Mouse (Mus musculus) left cerebral cortex, postnatal 36 days (tissue): ENCODE measurements around the gene Dcaf7. TPM values are rescaled to one million over a fixed set of nuclear protein-coding genes. Genes with fewer than 3 reads are reported as not detected.
"Not testable (repeated sequence)": the region's sequence is repeated elsewhere in the genome, so short reads cannot be mapped to it uniquely, and the experiment has no call there.

Source experiments
- DNase-seq, 2 experiments: peaks; one replicate each; pipeline ENCODE4 v3.0.0; 2021 to 2022; ENCODE audit warnings: low spot score in 2 of 2, mixed read lengths in 1 of 2
- intact Hi-C: fragments of 180-260 bp; cut with DNase I; formaldehyde crosslinking; loops from one replicate; pipeline ENCODE4 v1.15.1; 2025
- total RNA-seq, 2 experiments: library from RNA; stranded (reverse); gene quantifications; 2 replicates each; pipeline ENCODE4 v1.2.3; 2021

Dcaf7 gene
- total RNA-seq, 2 experiments from 2014 or later, result 144 to 147 TPM

- no peak for DNase-seq
- intact Hi-C loops, result no loop called here
These were observed 1.7 kb upstream of the Dcaf7 start for GRCm38 (mm10) chr11:106034986-106035385.

GRCm38 (mm10) chr11:106037418-106037751 is 713 bp downstream of the Dcaf7 start:
- intact Hi-C loops, result no loop called here
- DNase-seq, result peak; percentile 76 to 79

GRCm38 (mm10) chr11:106044349-106044748 is 7.7 kb downstream of the Dcaf7 start:
- intact Hi-C loops, result no loop called here
- no peak for DNase-seq

- intact Hi-C loops, result no loop called here
- DNase-seq, result no peak
These were observed 8.6 kb downstream of the Dcaf7 start for GRCm38 (mm10) chr11:106045256-106045655.

GRCm38 (mm10) chr11:106045780-106046179 is 9.1 kb downstream of the Dcaf7 start:
- intact Hi-C loops, result no loop called here
- DNase-seq, result no peak

GRCm38 (mm10) chr11:106046584-106046983 is 9.9 kb downstream of the Dcaf7 start:
- no peak for DNase-seq
- intact Hi-C loops, result no loop called here

DNA sequence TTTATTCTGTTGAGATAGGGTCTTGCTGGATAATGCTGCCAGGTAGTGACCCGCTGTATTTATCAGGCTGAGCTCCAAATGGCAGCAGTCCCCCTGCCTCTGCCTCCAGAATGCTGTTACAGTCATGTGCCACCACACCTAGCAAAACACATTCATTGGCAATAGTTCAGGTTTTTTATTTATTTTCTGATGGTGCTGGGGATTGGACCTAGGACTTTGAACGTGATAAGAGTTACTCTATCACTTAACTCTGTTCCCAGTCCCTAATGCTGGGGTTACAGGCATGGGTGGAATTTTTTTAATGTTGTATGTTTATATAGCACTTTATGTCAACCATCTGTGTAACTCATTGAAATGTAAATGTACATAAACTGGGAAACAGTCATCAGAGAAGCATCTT is 17.2 kb downstream of the Dcaf7 start:
- no peak for DNase-seq
- intact Hi-C loops, result no loop called here

DNA sequence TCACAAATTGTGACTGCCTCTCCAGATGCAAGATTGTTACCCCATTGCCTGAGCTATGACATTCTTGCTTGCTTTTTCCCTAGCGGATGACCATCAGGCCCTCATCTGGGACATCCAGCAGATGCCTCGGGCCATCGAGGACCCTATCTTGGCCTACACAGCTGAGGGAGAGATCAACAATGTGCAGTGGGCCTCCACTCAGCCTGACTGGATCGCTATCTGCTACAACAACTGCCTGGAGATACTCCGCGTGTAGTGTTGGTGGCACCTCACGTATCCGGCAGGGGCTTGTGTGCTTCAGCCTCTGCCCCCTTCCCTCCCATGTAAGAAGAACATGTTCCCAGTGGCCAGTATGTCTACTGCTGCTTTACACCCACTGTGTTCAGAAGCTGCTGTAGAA is 17.9 kb downstream of the Dcaf7 start:
- no peak for DNase-seq
- intact Hi-C loops, result no loop called here

DNA sequence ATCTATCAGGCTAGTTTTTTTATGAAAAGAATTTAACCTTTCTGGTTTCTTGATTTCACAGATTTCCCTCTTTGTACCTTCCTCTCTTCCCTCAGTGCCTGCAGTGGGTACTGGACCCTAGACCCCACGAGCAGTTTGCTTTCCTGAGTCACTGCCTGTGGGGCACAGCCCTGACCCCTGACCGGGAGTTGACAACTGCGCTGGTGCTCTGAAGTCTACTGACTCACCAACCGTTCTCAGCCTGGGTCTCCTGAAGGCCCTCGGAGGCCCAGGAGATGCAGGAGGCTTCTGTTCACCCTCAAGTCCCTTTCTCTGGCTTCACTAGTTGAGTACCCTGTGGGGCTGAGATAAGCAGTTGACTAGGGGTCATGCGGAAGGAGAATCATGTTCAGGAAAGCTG is 18.7 kb downstream of the Dcaf7 start:
- intact Hi-C loops, result no loop called here
- no peak for DNase-seq

DNA sequence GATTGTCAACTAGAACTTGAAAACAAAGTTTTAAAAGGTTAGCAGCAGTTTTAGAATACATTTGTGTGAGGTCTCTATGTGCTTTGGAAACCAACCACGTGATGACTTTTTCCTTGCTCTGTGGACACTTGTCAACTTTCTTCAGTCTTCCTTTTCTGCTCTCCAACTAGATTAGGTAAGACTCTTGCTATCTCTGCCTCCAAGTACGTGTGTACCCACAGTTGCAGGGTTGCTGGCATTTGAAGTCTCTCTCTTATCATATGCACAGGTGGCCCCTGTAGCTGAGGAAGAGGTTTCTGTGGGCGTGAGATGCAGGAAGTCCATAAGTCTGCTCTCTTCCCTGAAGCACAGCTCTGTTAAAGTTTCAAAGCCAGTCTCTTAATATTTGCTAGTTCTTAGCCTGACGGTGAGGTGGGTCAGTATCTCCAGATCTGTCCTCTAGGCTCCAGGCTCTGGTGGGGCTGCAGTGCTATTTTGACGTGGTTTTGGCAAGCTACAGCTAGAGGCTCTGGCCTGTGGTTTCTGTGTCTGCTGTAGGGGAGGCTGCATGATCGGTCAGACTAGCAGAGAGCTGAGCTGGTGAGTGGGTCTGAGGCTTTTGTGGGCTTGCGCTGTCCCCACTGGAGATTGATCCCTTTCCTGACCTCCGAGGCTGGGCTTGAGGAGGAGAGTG is 20.3 kb downstream of the Dcaf7 start:
- intact Hi-C loops, result no loop called here

DNA sequence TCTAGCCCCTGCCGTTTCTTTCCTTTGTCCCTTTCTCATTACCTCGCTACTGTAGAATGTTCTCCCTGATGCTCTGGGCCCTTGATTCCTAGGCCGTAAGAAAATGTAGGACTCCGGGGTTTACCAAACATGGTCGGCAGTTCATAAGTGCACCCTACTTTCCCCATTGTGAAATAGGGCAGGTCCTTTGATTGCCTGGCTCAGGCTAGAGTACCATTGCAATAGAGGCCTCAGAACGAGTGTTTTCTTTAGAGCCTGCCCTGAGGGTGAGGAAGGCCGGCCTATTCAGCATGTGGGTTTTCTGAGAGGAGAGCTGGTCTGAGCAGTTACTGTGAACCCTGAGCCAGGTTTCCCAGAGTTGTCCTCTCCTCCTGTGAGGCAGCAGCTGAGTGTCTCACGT is 21.3 kb downstream of the Dcaf7 start:
- no peak for DNase-seq
- intact Hi-C loops, result no loop called here

More for the DNA sequence above, 20.3 kb downstream of the Dcaf7 start:
- DNase-seq, result no peak

DNA sequence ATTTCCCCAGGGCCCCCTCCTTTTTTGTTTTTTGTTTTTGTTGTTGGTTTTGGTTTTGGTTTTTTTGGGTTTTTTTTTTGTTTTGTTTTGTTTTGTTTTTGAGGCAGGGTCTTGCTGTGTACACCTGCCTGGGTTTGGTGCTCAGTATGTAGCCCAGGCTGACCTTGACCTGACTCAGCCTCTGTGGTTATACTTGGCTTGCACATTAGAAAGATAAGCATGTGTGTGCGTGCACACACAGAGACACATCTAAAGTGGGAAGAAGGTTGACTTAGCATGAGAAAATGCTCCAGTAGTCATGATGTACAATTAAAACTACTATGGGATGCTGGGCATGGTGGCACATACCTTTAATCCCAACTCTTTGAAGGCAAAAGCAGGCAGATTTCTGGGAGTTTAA is 23.9 kb downstream of the Dcaf7 start:
- intact Hi-C loops, result no loop called here

GRCm38 (mm10) chr11:106061311-106061710 is 24.6 kb downstream of the Dcaf7 start:
- DNase-seq, result no peak
- intact Hi-C loops, result no loop called here

More for the DNA sequence above, 23.9 kb downstream of the Dcaf7 start:
- DNase-seq, result no peak

DNA sequence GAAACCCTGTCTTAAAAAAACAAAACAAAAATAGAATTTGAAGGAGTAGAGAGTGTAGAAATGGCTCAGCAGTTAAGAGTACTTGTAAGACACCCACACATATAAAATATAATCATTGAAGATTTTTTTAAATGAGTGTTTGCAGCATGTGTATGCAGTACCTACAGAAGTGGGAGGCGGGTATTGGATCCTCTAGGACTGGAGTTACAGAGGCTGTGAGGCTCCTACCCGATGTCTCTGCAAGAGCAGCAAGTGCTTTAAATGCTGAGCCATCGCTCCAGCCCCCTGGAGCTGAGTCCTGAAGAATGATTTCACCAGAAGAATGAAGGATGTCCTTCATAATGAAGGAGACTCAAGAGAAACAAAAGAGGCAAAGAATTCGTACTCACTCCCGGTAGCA is 27.1 kb downstream of the Dcaf7 start:
- intact Hi-C loops, result no loop called here
- peak in 1 of 2 experiments; percentile 37 for DNase-seq

DNA sequence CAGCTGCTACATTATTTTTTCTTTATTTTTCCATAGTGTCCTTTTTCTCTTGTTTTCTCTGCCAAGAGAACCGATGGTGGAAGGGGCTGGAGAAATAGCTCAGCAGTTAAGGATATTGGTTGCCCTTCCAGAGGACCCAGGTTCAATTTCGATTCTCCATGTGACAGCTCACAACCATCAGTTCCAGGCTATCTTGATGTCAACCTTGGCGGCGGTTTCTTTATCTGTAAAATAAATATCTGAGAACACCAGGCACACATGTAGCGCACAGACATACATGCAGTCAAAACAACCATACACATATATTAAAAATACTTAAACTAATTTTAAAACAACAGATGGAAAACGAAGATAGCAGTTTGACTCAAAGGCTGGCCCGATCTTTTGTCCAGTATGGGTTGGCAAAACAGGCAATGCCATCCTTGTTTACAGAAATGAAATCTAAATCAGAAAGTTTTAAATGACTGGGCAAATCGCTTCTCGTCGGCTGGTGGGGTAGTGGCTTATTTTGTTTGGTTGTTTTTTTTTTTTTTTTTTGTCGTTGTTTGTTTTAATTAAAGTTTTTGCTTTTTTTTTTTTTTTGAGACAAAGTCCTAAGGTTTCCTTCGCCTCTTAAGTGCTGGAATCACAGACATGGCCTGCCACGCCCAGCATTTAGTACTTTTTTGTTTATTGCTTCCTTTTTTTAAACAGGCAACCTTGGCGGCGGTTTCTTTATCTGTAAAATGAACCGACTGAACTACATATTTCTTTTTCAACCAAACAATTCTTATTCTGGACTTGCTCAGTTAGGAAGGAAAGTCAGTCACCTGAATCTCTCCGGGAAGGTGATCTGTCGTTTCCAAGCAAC is 28.6 kb downstream of the Dcaf7 start:
- DNase-seq, result no peak
- intact Hi-C loops, result no loop called here

- intact Hi-C loops, result no loop called here
- peak; percentile 94 for DNase-seq
These were observed 29.4 kb downstream of the Dcaf7 start, which contains the start of gene Taco1 for GRCm38 (mm10) chr11:106065923-106066571. Taco1 (plus strand) TSS chr11:106066061.

DNA sequence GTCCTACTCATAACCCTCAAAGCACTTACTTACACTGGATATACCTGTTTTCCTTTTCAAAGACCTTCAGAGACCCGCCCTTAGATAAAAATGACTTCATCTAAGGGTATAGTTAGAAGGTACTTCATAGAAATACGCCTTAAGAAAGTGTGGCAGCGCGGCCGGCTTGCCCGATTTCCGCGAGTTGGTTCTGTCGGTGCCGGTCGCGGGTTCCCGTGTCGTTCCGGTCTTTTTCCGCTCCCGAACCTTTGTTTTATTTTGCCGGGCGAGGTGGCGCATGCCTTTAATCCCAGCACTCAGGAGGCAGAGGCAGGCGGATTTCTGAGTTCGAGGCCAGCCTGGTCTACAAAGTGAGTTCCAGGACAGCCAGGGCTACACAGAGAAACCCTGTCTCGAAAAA is 29.9 kb downstream of the Dcaf7 start:
- intact Hi-C loops, DNase-seq: not testable (repeated sequence)

DNA sequence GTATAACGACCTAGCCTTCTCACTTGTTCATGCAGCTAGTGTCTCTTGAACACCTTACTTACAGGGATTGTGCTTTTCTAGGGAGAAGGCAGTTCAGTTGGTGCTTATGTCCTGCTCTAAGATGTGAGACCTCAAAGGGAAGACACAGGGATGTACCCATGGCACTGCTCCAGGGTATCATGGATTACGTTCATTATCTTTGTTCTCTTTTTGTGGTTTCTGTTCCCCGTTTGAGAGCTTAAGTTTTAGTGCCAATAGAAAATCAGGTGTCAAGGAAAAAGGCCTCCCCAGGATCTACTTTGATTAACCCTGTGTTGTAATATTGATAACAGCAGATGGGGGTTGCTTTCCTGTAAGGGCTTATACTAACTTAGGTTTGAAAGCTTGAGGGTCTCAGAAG is 37.1 kb downstream of the Dcaf7 start:
- intact Hi-C loops, result no loop called here
- DNase-seq, result no peak

DNA sequence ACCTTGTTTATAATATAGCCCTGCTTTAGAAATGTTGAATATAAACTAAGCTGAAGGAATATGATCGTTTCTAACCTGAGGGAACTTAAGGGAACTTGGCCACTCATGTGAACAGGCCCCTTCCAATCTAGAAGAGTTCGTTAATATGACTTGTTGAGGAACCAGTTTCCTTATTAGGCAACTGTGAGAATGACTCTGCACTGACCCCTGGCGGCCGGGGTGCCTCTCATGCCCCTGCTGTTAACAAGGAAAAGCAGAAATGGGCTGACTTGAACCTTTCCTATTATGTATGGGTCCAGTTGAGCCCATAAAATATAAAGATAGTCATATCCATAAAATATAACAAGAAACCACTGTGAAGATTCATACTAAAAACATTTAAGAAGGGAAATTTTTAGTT is 39.6 kb downstream of the Dcaf7 start:
- no peak for DNase-seq
- intact Hi-C loops, result no loop called here
